Mouse (Mus musculus) stomach, embryonic 16.5 days (tissue): ENCODE data around the gene Gm13285. TPM values are rescaled to one million over a fixed set of nuclear protein-coding genes. Genes with fewer than 3 reads are reported as not detected.
"Not testable (repeated sequence)": the region's sequence is repeated elsewhere in the genome, so short reads cannot be mapped to it uniquely, and the experiment has no call there.

Experiments used
- ATAC-seq: fragments of 200-750 bp; cut with Nextera tagmentation; 2 replicates; pipeline ENCODE4 v1.8.0; 2017; ENCODE audit warnings: moderate number of reproducible peaks, moderate TSS enrichment; ENCODE audit not compliant: insufficient read depth, low FRiP score
- H3K27ac ChIP-seq: fragments of 300-500 bp; sonication (generic); 2 replicates; pipeline ENCODE4 v1.5.1; 2014; ENCODE audit warnings: low read length
- H3K27me3 ChIP-seq: fragments of 300-500 bp; sonication (generic); 2 replicates; pipeline ENCODE4 v1.6.1; 2014; ENCODE audit warnings: low read length, control low read depth, mixed read lengths; ENCODE audit not compliant: control insufficient read depth, insufficient read depth
- H3K36me3 ChIP-seq: fragments of 300-500 bp; sonication (generic); 2 replicates; pipeline ENCODE4 v1.6.1; 2014; ENCODE audit warnings: low read length; ENCODE audit not compliant: control insufficient read depth, insufficient read depth
- H3K4me1 ChIP-seq: fragments of 300-500 bp; sonication (generic); 2 replicates; pipeline ENCODE4 v1.6.1; 2014; ENCODE audit warnings: low read length, control low read depth, mixed read lengths; ENCODE audit not compliant: control insufficient read depth, insufficient read depth
- H3K4me2 ChIP-seq: fragments of 300-500 bp; sonication (generic); 2 replicates; pipeline ENCODE4 v1.6.1; 2014; ENCODE audit warnings: low read depth, low read length, mixed read lengths
- H3K4me3 ChIP-seq: fragments of 300-500 bp; sonication (generic); replicated peaks from 2 replicates; pipeline ENCODE4 v1.5.1; 2014; ENCODE audit warnings: mild to moderate bottlenecking, low read length
- H3K9ac ChIP-seq: fragments of 300-500 bp; sonication (generic); 2 replicates; pipeline ENCODE4 v1.6.1; 2014; ENCODE audit warnings: low read length
- H3K9me3 ChIP-seq: fragments of 300-500 bp; sonication (generic); replicated peaks from 2 replicates; pipeline ENCODE4 v1.6.1; 2016; ENCODE audit warnings: low read length, control low read depth; ENCODE audit not compliant: control insufficient read depth
- WGBS: fragments of 180-500 bp; shearing (Covaris S2); extraction: QIAGEN DNeasy Blood & Tissue Kit; methylation state at CpG from one replicate; pipeline ENCODE4 v1.1.7; 2014; 5-methylcytosine and 5-hydroxymethylcytosine counted together
- polyA plus RNA-seq: library from polyadenylated mRNA; unstranded; fragments of >200 nt; fragmentation: Nextera tagmentation; extraction: Ambion mirVana; gene quantifications from 2 replicates; pipeline ENCODE4 v1.2.1, GENCODE M21; 2015

Gm13285 gene
- polyA plus RNA-seq, 1 experiment from 2014 or later, result 0.70 TPM

DNA sequence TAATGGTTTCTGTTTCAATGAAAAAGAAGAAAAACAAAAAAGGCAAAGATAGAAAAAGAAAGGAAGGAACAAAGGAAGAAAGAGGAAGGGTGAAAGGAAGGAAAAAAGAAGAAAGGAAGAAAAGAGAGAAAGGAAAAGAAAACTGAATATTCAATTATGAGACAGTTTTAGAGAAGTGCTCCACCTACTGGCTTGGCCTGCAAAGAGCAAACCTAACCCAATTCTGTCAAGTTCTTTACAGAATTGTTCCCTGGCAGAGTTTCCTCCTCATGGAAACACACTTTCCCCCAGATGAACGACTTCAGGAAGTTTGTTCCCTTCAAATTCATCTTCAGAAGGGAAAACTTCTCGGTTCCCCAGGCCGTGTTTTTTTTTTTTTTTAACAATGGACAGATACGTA, 23.5 kb downstream of the Gm13285 start:
- H3K36me3 ChIP-seq, result no peaks in the 10 kb centered on the region
- H3K4me1 ChIP-seq, result no peaks in the 10 kb centered on the region
- no peak overlapping the region for H3K27ac ChIP-seq
- H3K9ac ChIP-seq, result no peak overlapping the region
- no peak overlapping the region for H3K4me2 ChIP-seq
- H3K4me3 ChIP-seq, result no peak overlapping the region
- no peak for ATAC-seq
- no peaks in the 10 kb centered on the region for H3K27me3 ChIP-seq
- H3K9me3 ChIP-seq, result no peaks in the 10 kb centered on the region
- WGBS, result 20% methylated on average over 4 of the region's 4 CpGs

GRCm38 (mm10) chr4:88827116-88827515, 27.7 kb downstream of the Gm13285 start, which contains the start of gene Ifna6:
Gene Ifna6 (plus strand): TSS chr4:88827416.
- H3K9me3 ChIP-seq, H3K4me1 ChIP-seq, H3K4me2 ChIP-seq, H3K27me3 ChIP-seq, H3K27ac ChIP-seq, H3K4me3 ChIP-seq, H3K36me3 ChIP-seq, H3K9ac ChIP-seq, ATAC-seq: not testable (repeated sequence)

- no peaks in the 10 kb centered on the region for H3K9me3 ChIP-seq
- H3K4me2 ChIP-seq, result no peak overlapping the region
- H3K4me3 ChIP-seq, result no peak overlapping the region
- no peaks in the 10 kb centered on the region for H3K4me1 ChIP-seq
- 27% methylated on average over 4 of the region's 4 CpGs for whole genome bisulfite sequencing
- no peak for ATAC-seq
- no peak overlapping the region for H3K9ac ChIP-seq
- H3K27me3 ChIP-seq, result no peaks in the 10 kb centered on the region
- no peak overlapping the region for H3K27ac ChIP-seq
- H3K36me3 ChIP-seq, result no peaks in the 10 kb centered on the region
Observed at GRCm38 (mm10) chr4:88830523-88830922, 31.1 kb downstream of the Gm13285 start.

GRCm38 (mm10) chr4:88835225-88835624, 35.8 kb downstream of the Gm13285 start, which contains the start of gene Ifna5:
Gene Ifna5 (plus strand): TSS chr4:88835525.
- not testable (repeated sequence) for H3K27me3 ChIP-seq, H3K4me3 ChIP-seq, H3K27ac ChIP-seq, H3K9ac ChIP-seq, H3K4me1 ChIP-seq, ATAC-seq, H3K9me3 ChIP-seq, H3K4me2 ChIP-seq, H3K36me3 ChIP-seq
- WGBS, result 79% methylated on average over 1 of the region's 1 CpGs

DNA sequence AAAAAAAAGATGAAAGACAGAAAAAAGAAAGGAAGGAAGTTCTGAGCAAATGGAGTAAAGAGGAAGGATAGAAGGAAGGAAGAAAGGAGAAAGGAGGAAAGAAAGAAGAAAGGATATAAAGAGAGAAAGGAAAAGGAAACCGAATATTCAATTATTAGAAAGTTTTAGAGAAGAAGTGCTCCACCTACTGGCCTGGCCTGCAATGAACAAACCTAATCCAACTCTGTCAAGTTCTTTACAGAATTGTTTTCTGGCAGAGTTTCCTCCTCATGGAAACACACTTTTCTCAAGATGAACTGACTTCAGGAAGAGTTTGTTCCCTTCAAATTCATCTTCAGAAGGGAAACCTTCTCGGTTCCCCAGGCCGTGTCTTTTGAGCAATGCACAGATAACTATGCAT, 39.4 kb downstream of the Gm13285 start:
- H3K27me3 ChIP-seq, result no peaks in the 10 kb centered on the region
- no peaks in the 10 kb centered on the region for H3K9me3 ChIP-seq
- H3K27ac ChIP-seq, result no peak overlapping the region
- no peaks in the 10 kb centered on the region for H3K36me3 ChIP-seq
- H3K9ac ChIP-seq, result no peak overlapping the region
- no peak overlapping the region for H3K4me2 ChIP-seq
- ATAC-seq, result no peak
- H3K4me1 ChIP-seq, result no peaks in the 10 kb centered on the region
- WGBS, result 36% methylated on average over 3 of the region's 3 CpGs
- H3K4me3 ChIP-seq, result no peak overlapping the region

- no peaks in the 10 kb centered on the region for H3K27me3 ChIP-seq
- no peak overlapping the region for H3K4me2 ChIP-seq
- H3K36me3 ChIP-seq, result no peaks in the 10 kb centered on the region
- no peak overlapping the region for H3K9ac ChIP-seq
- 58% methylated on average over 3 of the region's 3 CpGs for WGBS
- no peaks in the 10 kb centered on the region for H3K4me1 ChIP-seq
- ATAC-seq, result no peak
- no peak overlapping the region for H3K27ac ChIP-seq
- H3K9me3 ChIP-seq, result no peaks in the 10 kb centered on the region
- H3K4me3 ChIP-seq, result no peak overlapping the region
Observed at GRCm38 (mm10) chr4:88840058-88840457, 40.6 kb downstream of the Gm13285 start.

DNA sequence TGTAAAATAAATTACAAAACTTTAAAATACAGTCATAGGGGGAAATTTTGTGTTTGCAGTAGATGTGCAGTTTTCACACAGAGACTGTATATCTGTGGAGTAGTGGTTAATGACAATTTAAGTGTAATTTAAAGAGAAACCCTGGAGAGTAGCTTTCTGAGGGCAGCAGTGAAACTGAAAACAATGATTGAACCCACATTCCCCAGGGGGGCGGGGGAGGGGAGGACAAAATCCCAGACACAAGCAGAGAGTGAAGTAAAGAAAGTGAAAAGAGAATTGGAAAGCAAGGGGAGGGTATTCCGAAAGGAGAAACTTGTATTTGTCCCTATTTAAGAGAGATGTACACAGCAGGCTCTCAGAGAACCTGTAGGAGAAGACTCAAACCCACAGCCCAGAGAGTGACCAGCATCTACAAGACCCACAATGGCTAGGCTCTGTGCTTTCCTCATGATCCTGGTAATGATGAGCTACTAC, 42.0 kb downstream of the Gm13285 start, which contains the start of gene Ifna4:
Gene Ifna4 (plus strand): TSS at position 424 of the 474 bp plus-strand sequence.
- H3K9me3 ChIP-seq, result no peaks in the 10 kb centered on the region
- no peak for ATAC-seq
- H3K27ac ChIP-seq, result no peak within 1 kb of the TSS
- no peak within 1 kb of the TSS for H3K4me3 ChIP-seq
- no peak within 1 kb of the TSS for H3K9ac ChIP-seq
- no peaks in the 10 kb centered on the region for H3K4me1 ChIP-seq
- 51% methylated on average over 2 of the region's 2 CpGs for WGBS
- H3K4me2 ChIP-seq, result no peak within 1 kb of the TSS
- H3K36me3 ChIP-seq, result no peaks in the 10 kb centered on the region
- no peaks in the 10 kb centered on the region for H3K27me3 ChIP-seq

- no peak overlapping the region for H3K27ac ChIP-seq
- H3K4me2 ChIP-seq, result no peak overlapping the region
- no peak overlapping the region for H3K4me3 ChIP-seq
- 31% methylated on average over 2 of the region's 2 CpGs for WGBS
- H3K9ac ChIP-seq, result no peak overlapping the region
- no peaks in the 10 kb centered on the region for H3K36me3 ChIP-seq
- no peaks in the 10 kb centered on the region for H3K4me1 ChIP-seq
- H3K27me3 ChIP-seq, result no peaks in the 10 kb centered on the region
- ATAC-seq, result no peak
- H3K9me3 ChIP-seq, result no peaks in the 10 kb centered on the region
Observed at GRCm38 (mm10) chr4:88845334-88845733, 45.9 kb downstream of the Gm13285 start.

GRCm38 (mm10) chr4:88849698-88850097, 50.2 kb downstream of the Gm13285 start, which contains the start of gene Ifna1:
Gene Ifna1 (plus strand): TSS chr4:88850087.
- Histone ChIP-seq H3K9me3 (no peaks in the 10 kb centered on the region), H3K4me3 (no peak within 1 kb of the TSS), H3K9ac (no peak within 1 kb of the TSS), H3K4me1 (no peaks in the 10 kb centered on the region), H3K4me2 (no peak within 1 kb of the TSS), H3K27ac (no peak within 1 kb of the TSS), H3K27me3 (no peaks in the 10 kb centered on the region), H3K36me3 (no peaks in the 10 kb centered on the region)
- no peak for ATAC-seq
- 87% methylated on average over 1 of the region's 1 CpGs for WGBS
